Mouse (Mus musculus) lung, adult 2 months (tissue): ENCODE results near the gene Nlrp1a. TPM values are rescaled to one million over a fixed set of nuclear protein-coding genes. Genes with fewer than 3 reads are reported as not detected.

Experiments used
- DNase-seq: peaks from one replicate; pipeline ENCODE4 v3.0.0; 2022
- H3K4me1 ChIP-seq: fragments of 200-500 bp; 2 replicates; pipeline ENCODE4 v1.6.1; 2011; ENCODE audit warnings: low read length; ENCODE audit not compliant: control insufficient read depth, insufficient read depth
- H3K4me3 ChIP-seq: fragments of 200-500 bp; replicated peaks from 2 replicates; pipeline ENCODE3; 2011; ENCODE audit warnings: low read depth, mild to moderate bottlenecking, control low read depth, low read length; ENCODE audit errors: extremely low read depth
- CTCF ChIP-seq: fragments of 200-500 bp; IDR thresholded peaks from 2 replicates; pipeline ENCODE4 v1.5.1; 2011; ENCODE audit warnings: mild to moderate bottlenecking, low read length, control low read depth; ENCODE audit not compliant: insufficient read depth
- POLR2A ChIP-seq: fragments of 200-500 bp; IDR thresholded peaks from 2 replicates; pipeline ENCODE4 v1.6.1; 2011; ENCODE audit warnings: low read depth, mild to moderate bottlenecking, control low read depth, low read length, borderline replicate concordance; ENCODE audit errors: extremely low read depth
- WGBS: fragments of 180-500 bp; shearing (Covaris S2); methylation state at CpG from one replicate; pipeline ENCODE4 v1.1.7; 2018; 5-methylcytosine and 5-hydroxymethylcytosine counted together
- polyA plus RNA-seq: library from polyadenylated mRNA; depleted of rRNA; stranded (reverse); fragments of >200 nt; gene quantifications from 2 replicates; pipeline ENCODE4 v1.2.3, GENCODE M21; 2012; rRNA removed

Nlrp1a gene
- polyA plus RNA-seq, 1 experiment: not detected

DNA sequence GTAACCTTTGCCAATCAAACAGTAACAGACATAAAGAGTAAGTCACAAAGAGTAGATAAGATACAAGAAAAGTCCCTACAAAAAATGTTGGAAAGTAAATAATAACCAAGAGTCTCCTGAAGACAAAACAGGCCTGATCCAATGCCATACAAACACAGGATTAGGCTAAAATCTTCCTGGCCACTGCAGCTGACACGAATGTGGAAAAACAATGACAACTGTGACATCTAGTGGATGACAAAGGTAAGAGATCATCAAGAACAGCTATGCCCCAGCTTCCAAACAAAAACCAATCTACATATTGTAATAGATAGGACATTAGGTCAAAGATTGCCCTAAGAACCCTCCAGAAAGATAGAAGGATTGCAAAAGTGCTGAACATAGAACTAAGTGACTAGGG lies 92.0 kb downstream of the Nlrp1a start:
- 0% methylated on average over 1 of the region's 1 CpGs for WGBS
- Histone ChIP-seq H3K4me3 (no peak overlapping the region), H3K4me1 (no peaks in the 10 kb centered on the region)
- TF ChIP-seq CTCF: no peak
- TF ChIP-seq POLR2A: no peak
- no peak for DNase-seq

Other genes with a start within 250 kb of the Nlrp1a start
- 20.4 and 26.8 TPM in 2 replicates for gene Nup88, start 174.7 kb downstream of the Nlrp1a start, polyA plus RNA-seq
- gene Rpain, start 174.5 kb downstream of the Nlrp1a start, polyA plus RNA-seq: 25.6 and 42.6 TPM in 2 replicates
- gene C1qbp, start 161.7 kb downstream of the Nlrp1a start, polyA plus RNA-seq: 50.9 and 94.1 TPM in 2 replicates
- gene Dhx33, start 140.3 kb downstream of the Nlrp1a start, polyA plus RNA-seq: 16.3 and 20.5 TPM in 2 replicates
- 3.2 and 5.1 TPM in 2 replicates for gene Mis12, start 125.1 kb downstream of the Nlrp1a start, polyA plus RNA-seq
- gene Derl2, start 124.9 kb downstream of the Nlrp1a start, polyA plus RNA-seq: 9.0 and 15.5 TPM in 2 replicates
- 1.5 and 1.7 TPM in 2 replicates for gene 6330403K07Rik, start 111.2 kb downstream of the Nlrp1a start, polyA plus RNA-seq
- 0.59 and 0.66 TPM in 2 replicates for gene Nlrp1b, start 86.0 kb upstream of the Nlrp1a start, polyA plus RNA-seq